Mouse (Mus musculus) erythroblast, embryonic 14.5 days (primary cell): ENCODE results near the gene Plau. TPM values are rescaled to one million over a fixed set of nuclear protein-coding genes. Genes with fewer than 3 reads are reported as not detected.
A peak's percentile ranks its signal among the peaks of the same experiment; 100 is the strongest.

Source experiments
- H3K27me3 ChIP-seq: 2 replicates; pipeline ENCODE4 v1.6.1; 2012; ENCODE audit warnings: inconsistent platforms; ENCODE audit not compliant: control insufficient read depth
- H3K36me3 ChIP-seq: 2 replicates; pipeline ENCODE4 v1.6.1; 2012; ENCODE audit warnings: mild to moderate bottlenecking, inconsistent platforms; ENCODE audit not compliant: control insufficient read depth
- H3K4me1 ChIP-seq: 2 replicates; pipeline ENCODE4 v1.6.1; 2012; ENCODE audit warnings: inconsistent platforms; ENCODE audit not compliant: control insufficient read depth
- H3K4me3 ChIP-seq: replicated peaks from 2 replicates; pipeline ENCODE3; 2012; ENCODE audit warnings: moderate library complexity, mild to moderate bottlenecking, inconsistent platforms
- H3K9me3 ChIP-seq: 2 replicates; pipeline ENCODE4 v1.6.1; 2012; ENCODE audit warnings: low read length, inconsistent platforms, mixed read lengths; ENCODE audit not compliant: control insufficient read depth
- GATA1 ChIP-seq: IDR thresholded peaks from 2 replicates; pipeline ENCODE4 v1.6.1; 2012; ENCODE audit warnings: low read length, inconsistent platforms, mixed read lengths
- TAL1 ChIP-seq: IDR thresholded peaks from 3 replicates; pipeline ENCODE4 v1.6.1; 2012; ENCODE audit warnings: low read length, inconsistent platforms, mixed read lengths
- polyA plus RNA-seq: library from polyadenylated mRNA; stranded (reverse); fragments of >175 nt; gene quantifications from 2 replicates; pipeline ENCODE4 v1.2.3, GENCODE M21; 2012

Plau gene
- polyA plus RNA-seq, 1 experiment: not detected

GRCm38 (mm10) chr14:20793758-20794531 is 42.5 kb upstream of the Plau start, which contains the start of gene Camk2g:
Gene Camk2g (minus strand): TSS chr14:20794088.
- Histone ChIP-seq H3K27me3 (0 out of 2 replicates have a peak, but pooled peaks cover 3% of the 10 kb centered on the region), H3K9me3 (no peaks in the 10 kb centered on the region), H3K4me3 (peak within 1 kb of the TSS; percentile 84), H3K4me1 (peaks cover 29% of the 10 kb centered on the region), H3K36me3 (peaks cover 19% of the 10 kb centered on the region)
- TF ChIP-seq GATA1 (no peak), TAL1 (no peak)

DNA sequence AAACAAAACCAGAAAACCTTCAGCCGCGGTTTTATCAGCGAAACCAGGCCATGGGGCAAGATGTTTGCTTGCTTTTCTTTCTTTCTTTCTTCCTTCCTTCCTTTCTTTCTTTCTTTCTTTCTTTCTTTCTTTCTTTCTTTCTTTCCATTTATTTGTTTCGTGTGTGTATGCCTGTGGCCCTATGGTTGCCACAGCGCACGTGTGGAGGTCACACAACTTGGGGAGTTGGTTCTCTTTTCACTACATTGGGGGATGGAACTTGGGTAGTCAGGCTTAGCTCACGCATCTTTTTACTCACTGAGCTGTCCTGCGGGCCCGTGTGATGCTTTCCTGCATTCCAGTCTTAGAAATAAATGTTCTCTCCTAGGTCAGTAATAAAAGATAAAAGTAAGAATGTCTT is 41.9 kb upstream of the Plau start:
- Histone ChIP-seq H3K4me3 (peak overlapping the region; percentile 84), H3K9me3 (no peaks in the 10 kb centered on the region), H3K36me3 (peaks cover 19% of the 10 kb centered on the region), H3K4me1 (peaks cover 29% of the 10 kb centered on the region), H3K27me3 (0 out of 2 replicates have a peak, but pooled peaks cover 3% of the 10 kb centered on the region)
- TF ChIP-seq TAL1 (no peak), GATA1 (no peak)

DNA sequence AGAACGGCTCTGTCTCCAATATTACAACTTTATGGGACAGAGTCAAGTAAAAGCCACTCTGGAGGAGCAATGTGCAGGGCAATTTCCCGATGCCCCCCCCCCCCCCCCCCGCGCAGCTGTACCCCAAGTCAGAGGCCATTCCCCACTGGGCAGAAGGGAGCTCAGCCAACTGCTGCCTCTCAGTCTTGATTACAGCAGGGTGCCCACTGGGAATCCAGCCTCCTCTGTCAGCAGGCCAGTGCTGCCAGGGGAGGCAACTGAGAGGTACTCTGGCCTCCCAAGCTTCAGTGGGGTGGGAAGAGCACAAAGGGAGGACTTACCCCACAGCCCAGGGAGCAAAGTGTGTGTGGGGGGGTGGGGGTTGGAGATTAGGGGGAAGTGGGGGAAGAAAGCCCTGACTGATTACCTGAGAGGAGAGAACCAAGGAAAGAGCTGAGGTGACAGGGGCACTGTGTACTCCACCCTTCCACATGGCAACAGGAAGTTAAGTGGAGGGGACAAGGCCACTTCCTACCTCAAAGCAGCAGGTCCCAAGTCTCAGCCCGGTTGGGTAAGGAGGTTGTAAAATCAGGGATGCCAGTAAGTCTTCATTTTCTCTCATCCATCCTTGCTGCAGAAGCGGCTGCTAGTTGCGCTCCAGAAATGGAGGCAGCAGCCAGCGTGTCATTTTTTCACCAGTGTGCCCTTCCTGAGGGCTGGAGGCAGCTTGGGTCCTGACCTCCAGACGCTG is 40.9 kb upstream of the Plau start:
- 0 out of 2 replicates have a peak, but pooled peaks cover 3% of the 10 kb centered on the region for H3K27me3 ChIP-seq
- no peak overlapping the region for H3K4me3 ChIP-seq
- no peak for TF ChIP-seq GATA1
- H3K36me3 ChIP-seq: peaks cover 12% of the 10 kb centered on the region
- peaks cover 29% of the 10 kb centered on the region for H3K4me1 ChIP-seq
- no peaks in the 10 kb centered on the region for H3K9me3 ChIP-seq

GRCm38 (mm10) chr14:20796170-20796569 is 40.3 kb upstream of the Plau start:
- peaks cover 29% of the 10 kb centered on the region for H3K4me1 ChIP-seq
- peaks cover 7% of the 10 kb centered on the region for H3K36me3 ChIP-seq
- H3K9me3 ChIP-seq: no peaks in the 10 kb centered on the region
- H3K4me3 ChIP-seq: no peak overlapping the region
- TF ChIP-seq GATA1: no peak
- no peak for TF ChIP-seq TAL1
- H3K27me3 ChIP-seq: 0 out of 2 replicates have a peak, but pooled peaks cover 3% of the 10 kb centered on the region

- 0 out of 2 replicates have a peak, but pooled peaks cover 3% of the 10 kb centered on the region for H3K27me3 ChIP-seq
- no peaks in the 10 kb centered on the region for H3K9me3 ChIP-seq
- TF ChIP-seq GATA1: no peak
- no peak for TF ChIP-seq TAL1
- H3K4me1 ChIP-seq: peaks cover 29% of the 10 kb centered on the region
- H3K4me3 ChIP-seq: no peak overlapping the region
- peaks cover 4% of the 10 kb centered on the region for H3K36me3 ChIP-seq
Measured at GRCm38 (mm10) chr14:20796643-20797042, 39.8 kb upstream of the Plau start.

- H3K4me3 ChIP-seq: no peak overlapping the region
- peaks cover 19% of the 10 kb centered on the region for H3K4me1 ChIP-seq
- no peaks in the 10 kb centered on the region for H3K27me3 ChIP-seq
- no peaks in the 10 kb centered on the region for H3K36me3 ChIP-seq
- no peaks in the 10 kb centered on the region for H3K9me3 ChIP-seq
- TF ChIP-seq GATA1 (no peak), TAL1 (no peak)
Measured at GRCm38 (mm10) chr14:20798300-20798699, 38.2 kb upstream of the Plau start.

DNA sequence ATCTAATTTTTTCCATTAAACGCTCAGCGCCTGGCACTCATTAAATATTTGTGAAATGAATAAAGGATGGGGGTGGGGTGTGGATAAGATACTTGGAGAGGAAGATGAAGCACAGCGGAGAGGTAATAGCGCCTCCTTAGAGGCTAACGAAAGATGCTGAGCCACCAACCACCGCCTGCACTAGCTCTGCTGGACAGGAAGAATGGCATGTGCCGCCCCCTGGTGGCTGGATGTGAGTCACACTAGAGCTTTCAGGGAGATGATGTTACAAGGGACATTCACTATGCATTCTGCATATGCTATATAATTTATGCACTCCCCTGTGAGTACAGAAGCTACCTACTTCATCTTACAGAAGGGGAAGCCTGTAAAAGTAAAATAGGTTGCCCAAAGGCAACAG is 37.7 kb upstream of the Plau start:
- Histone ChIP-seq H3K4me3 (no peak overlapping the region), H3K36me3 (no peaks in the 10 kb centered on the region), H3K27me3 (no peaks in the 10 kb centered on the region), H3K4me1 (peaks cover 17% of the 10 kb centered on the region), H3K9me3 (no peaks in the 10 kb centered on the region)
- no peak for TF ChIP-seq TAL1

- Histone ChIP-seq H3K4me3 (no peak overlapping the region), H3K36me3 (no peaks in the 10 kb centered on the region)
- no peak for TF ChIP-seq GATA1
- TF ChIP-seq TAL1: no peak
Measured at GRCm38 (mm10) chr14:20802926-20803605, 33.4 kb upstream of the Plau start.

GRCm38 (mm10) chr14:20803606-20803938 is 32.9 kb upstream of the Plau start:
- Histone ChIP-seq H3K27me3 (no peaks in the 10 kb centered on the region; the same call in 1 of the 2 replicates), H3K4me3 (no peak overlapping the region), H3K9me3 (no peaks in the 10 kb centered on the region; the same call in 1 of the 2 replicates), H3K4me1 (no peaks in the 10 kb centered on the region), H3K36me3 (no peaks in the 10 kb centered on the region)
- TF ChIP-seq GATA1: no peak
- no peak for TF ChIP-seq TAL1

More at GRCm38 (mm10) chr14:20802926-20803605, 33.4 kb upstream of the Plau start:
- Histone ChIP-seq H3K27me3 (no peaks in the 10 kb centered on the region; the same call in 1 of the 2 replicates), H3K4me1 (no peaks in the 10 kb centered on the region), H3K9me3 (no peaks in the 10 kb centered on the region; the same call in 1 of the 2 replicates)
